Mouse (Mus musculus) midbrain, embryonic 14.5 days (tissue): ENCODE data around the gene Hnrnpll. TPM values are rescaled to one million over a fixed set of nuclear protein-coding genes. Genes with fewer than 3 reads are reported as not detected.

Experiments used
- ATAC-seq: fragments of 200-750 bp; cut with Nextera tagmentation; 2 replicates; pipeline ENCODE4 v1.8.0; 2017; ENCODE audit warnings: moderate number of reproducible peaks, moderate library complexity; ENCODE audit not compliant: low FRiP score, low TSS enrichment
- DNase-seq: peaks from one replicate; pipeline ENCODE4 v3.0.0-alpha.2; 2015
- H3K27ac ChIP-seq: fragments of 300-500 bp; sonication (generic); replicated peaks from 2 replicates; pipeline ENCODE4 v1.5.1; 2014; ENCODE audit warnings: mild to moderate bottlenecking, low read depth, low read length, moderate library complexity
- H3K27me3 ChIP-seq: fragments of 300-500 bp; sonication (generic); 2 replicates; pipeline ENCODE4 v1.6.1; 2014; ENCODE audit warnings: low read length, control low read depth, mixed read lengths; ENCODE audit not compliant: control insufficient read depth, insufficient read depth
- H3K36me3 ChIP-seq: fragments of 300-500 bp; sonication (generic); 2 replicates; pipeline ENCODE4 v1.6.1; 2014; ENCODE audit warnings: low read length, control low read depth; ENCODE audit not compliant: control insufficient read depth, insufficient read depth
- H3K4me1 ChIP-seq: fragments of 300-500 bp; sonication (generic); 2 replicates; pipeline ENCODE4 v1.6.1; 2014; ENCODE audit warnings: mild to moderate bottlenecking, antibody characterized with exemption, low read length, control low read depth; ENCODE audit not compliant: control insufficient read depth, insufficient read depth
- H3K4me2 ChIP-seq: fragments of 300-500 bp; sonication (generic); 2 replicates; pipeline ENCODE4 v1.6.1; 2014; ENCODE audit warnings: mild to moderate bottlenecking, low read length, moderate library complexity
- H3K4me3 ChIP-seq: fragments of 300-500 bp; sonication (generic); replicated peaks from 2 replicates; pipeline ENCODE4 v1.5.1; 2014; ENCODE audit warnings: low read depth, low read length
- H3K9ac ChIP-seq: fragments of 300-500 bp; sonication (generic); replicated peaks from 2 replicates; pipeline ENCODE4 v1.6.1; 2014; ENCODE audit warnings: mild to moderate bottlenecking, low read length, moderate library complexity
- H3K9me3 ChIP-seq: fragments of 300-500 bp; sonication (generic); 2 replicates; pipeline ENCODE4 v1.6.1; 2016; ENCODE audit warnings: low read length, control low read depth, mixed read lengths; ENCODE audit not compliant: control insufficient read depth
- WGBS: fragments of 180-500 bp; shearing (Covaris S2); extraction: QIAGEN DNeasy Blood & Tissue Kit; methylation state at CpG from one replicate; pipeline ENCODE4 v1.1.7; 2014; 5-methylcytosine and 5-hydroxymethylcytosine counted together
- polyA plus RNA-seq: library from polyadenylated mRNA; unstranded; fragments of >200 nt; fragmentation: Nextera tagmentation; extraction: Ambion mirVana; gene quantifications from 2 replicates; pipeline ENCODE4 v1.2.1, GENCODE M21; 2014

The Hnrnpll gene
- 68.2 and 76.7 TPM in 2 replicates for polyA plus RNA-seq

GRCm38 (mm10) chr17:80061783-80062619 lies at the start of gene Hnrnpll:
Gene Hnrnpll, minus strand, starts transcription at chr17:80062334.
- DNase-seq = peak; percentile 98
- H3K27me3 ChIP-seq = no peaks in the 10 kb centered on the region
- no peaks in the 10 kb centered on the region for H3K36me3 ChIP-seq
- under 1% methylated on average over 89 of the region's 97 CpGs for WGBS
- peak within 1 kb of the TSS; percentile 96 for H3K4me3 ChIP-seq
- peak; percentile 98 for ATAC-seq
- peak within 1 kb of the TSS; percentile 99 for H3K27ac ChIP-seq
- H3K9ac ChIP-seq = peak within 1 kb of the TSS; percentile 99
- peak within 1 kb of the TSS; percentile 76 for H3K4me2 ChIP-seq
- peaks cover 37% of the 10 kb centered on the region for H3K4me1 ChIP-seq
- H3K9me3 ChIP-seq = no peaks in the 10 kb centered on the region

GRCm38 (mm10) chr17:80105348-80105978 lies 43.3 kb upstream of the Hnrnpll start:
- no peak overlapping the region for H3K27ac ChIP-seq
- H3K4me3 ChIP-seq = no peak overlapping the region
- no peak overlapping the region for H3K9ac ChIP-seq
- WGBS = 83% methylated on average over 10 of the region's 10 CpGs
- no peaks in the 10 kb centered on the region for H3K36me3 ChIP-seq
- DNase-seq (no peak), ATAC-seq (no peak)
- H3K4me1 ChIP-seq = no peaks in the 10 kb centered on the region
- H3K4me2 ChIP-seq = no peak overlapping the region
- peaks cover 5% of the 10 kb centered on the region; the same call in 1 of the 2 replicates for H3K9me3 ChIP-seq
- no peaks in the 10 kb centered on the region for H3K27me3 ChIP-seq

DNA sequence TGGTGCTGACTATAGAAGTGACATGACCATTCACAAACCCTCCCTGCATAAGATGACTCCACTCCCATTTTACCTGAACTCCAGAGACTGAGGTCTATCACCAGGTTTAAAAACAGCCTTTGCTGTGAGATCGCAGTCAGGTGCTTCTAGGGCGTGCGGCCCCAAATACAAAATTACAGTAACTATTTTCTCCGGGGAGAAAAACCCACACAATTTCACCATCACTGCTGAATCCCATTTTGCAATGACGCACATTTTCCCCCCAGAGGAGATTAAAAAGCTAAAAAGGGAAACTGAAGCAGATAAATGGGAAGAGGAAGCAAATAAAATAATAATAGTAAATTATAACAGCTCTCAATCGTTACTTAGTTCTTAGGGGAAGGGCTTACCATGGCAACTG lies 37.7 kb upstream of the Hnrnpll start:
- whole genome bisulfite sequencing = 89% methylated on average over 6 of the region's 6 CpGs
- Histone ChIP-seq H3K36me3 (no peaks in the 10 kb centered on the region), H3K9me3 (no peaks in the 10 kb centered on the region), H3K27me3 (no peaks in the 10 kb centered on the region), H3K9ac (no peak overlapping the region), H3K4me1 (peaks cover 13% of the 10 kb centered on the region), H3K4me3 (no peak overlapping the region), H3K27ac (no peak overlapping the region), H3K4me2 (no peak overlapping the region)
- ATAC-seq (no peak), DNase-seq (no peak)

DNA sequence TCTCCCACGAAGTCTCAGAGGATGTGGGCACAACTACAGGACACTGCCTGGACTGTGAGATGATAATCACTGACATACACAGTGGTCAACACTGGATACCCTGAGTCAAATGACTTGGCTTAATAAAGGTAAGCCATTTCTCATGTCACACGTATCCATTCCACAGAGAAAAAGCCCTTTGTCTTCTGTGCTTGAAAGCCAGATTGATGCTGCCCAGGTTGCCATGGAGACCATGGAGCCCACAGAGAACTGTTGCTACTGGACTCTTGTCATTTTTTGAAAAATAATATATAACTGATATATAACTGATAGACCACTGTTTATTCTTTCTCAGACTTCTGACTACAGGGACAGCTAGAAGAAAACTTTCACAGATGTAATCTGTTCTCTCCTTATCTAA lies 35.1 kb upstream of the Hnrnpll start:
- peak; percentile 73 for DNase-seq

GRCm38 (mm10) chr17:80096720-80097114 lies 34.6 kb upstream of the Hnrnpll start:
- Histone ChIP-seq H3K27ac (no peak overlapping the region), H3K36me3 (no peaks in the 10 kb centered on the region), H3K9me3 (no peaks in the 10 kb centered on the region), H3K4me3 (no peak overlapping the region), H3K4me2 (no peak overlapping the region), H3K9ac (no peak overlapping the region), H3K27me3 (no peaks in the 10 kb centered on the region), H3K4me1 (peaks cover 13% of the 10 kb centered on the region)
- no peak for ATAC-seq
- WGBS = 84% methylated on average over 8 of the region's 8 CpGs
- no peak for DNase-seq

More for the DNA sequence above, 35.1 kb upstream of the Hnrnpll start:
- H3K9ac ChIP-seq = no peak overlapping the region
- H3K27ac ChIP-seq = no peak overlapping the region
- peaks cover 13% of the 10 kb centered on the region for H3K4me1 ChIP-seq
- H3K4me2 ChIP-seq = no peak overlapping the region
- H3K4me3 ChIP-seq = no peak overlapping the region
- H3K27me3 ChIP-seq = no peaks in the 10 kb centered on the region
- H3K36me3 ChIP-seq = no peaks in the 10 kb centered on the region
- no peaks in the 10 kb centered on the region for H3K9me3 ChIP-seq
- 32% methylated on average over 2 of the region's 2 CpGs for WGBS
- no peak for ATAC-seq

DNA sequence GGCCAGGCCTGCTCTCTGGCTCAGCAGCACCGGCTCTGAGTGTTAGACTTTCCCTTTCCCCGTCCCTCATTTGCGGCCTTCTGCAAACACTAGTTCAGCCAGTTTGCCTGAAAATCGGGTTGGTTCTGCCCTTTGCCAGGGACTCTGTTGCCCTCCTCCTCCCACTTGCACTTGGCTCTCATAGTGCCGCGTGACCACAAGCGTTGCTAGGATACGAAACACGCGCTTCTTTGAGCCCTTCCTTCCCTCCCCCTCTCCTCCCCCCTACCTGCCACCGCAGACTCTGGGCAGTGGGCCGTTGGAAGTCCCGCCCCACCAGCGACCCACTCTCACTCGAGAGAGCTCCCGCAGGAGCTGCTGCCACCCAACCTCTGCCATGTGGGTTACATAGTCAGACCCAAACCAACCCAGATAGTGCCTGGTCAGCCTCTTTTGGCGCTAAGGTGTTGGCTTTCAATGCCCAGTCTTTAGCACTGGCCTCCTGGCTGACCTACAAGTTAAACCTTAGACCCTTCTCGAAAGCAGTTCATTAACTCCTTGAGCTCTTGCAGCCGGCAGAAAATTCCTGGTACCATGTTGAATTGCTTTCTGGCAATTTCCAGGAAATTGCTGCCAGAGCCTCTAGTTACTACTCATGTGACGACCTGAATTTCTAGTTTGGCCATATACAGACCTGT lies 34.0 kb upstream of the Hnrnpll start:
- H3K27ac ChIP-seq = no peak overlapping the region
- no peaks in the 10 kb centered on the region for H3K9me3 ChIP-seq
- H3K9ac ChIP-seq = no peak overlapping the region
- H3K36me3 ChIP-seq = no peaks in the 10 kb centered on the region
- no peaks in the 10 kb centered on the region for H3K27me3 ChIP-seq
- H3K4me1 ChIP-seq = peaks cover 13% of the 10 kb centered on the region
- peak overlapping the region; percentile 47 for H3K4me2 ChIP-seq
- ATAC-seq (peak; percentile 87), DNase-seq (peak; percentile 83)
- no peak overlapping the region for H3K4me3 ChIP-seq
- 14% methylated on average over 20 of the region's 20 CpGs for WGBS

- Histone ChIP-seq H3K9ac (no peak overlapping the region), H3K9me3 (no peaks in the 10 kb centered on the region), H3K27ac (no peak overlapping the region), H3K4me1 (peaks cover 13% of the 10 kb centered on the region), H3K4me3 (no peak overlapping the region), H3K27me3 (no peaks in the 10 kb centered on the region), H3K4me2 (peak overlapping the region; percentile 47), H3K36me3 (no peaks in the 10 kb centered on the region)
- WGBS = 82% methylated on average over 9 of the region's 9 CpGs
- ATAC-seq (peak; percentile 46), DNase-seq (no peak)
These were observed 33.2 kb upstream of the Hnrnpll start for GRCm38 (mm10) chr17:80095254-80095899.

- Histone ChIP-seq H3K36me3 (no peaks in the 10 kb centered on the region), H3K9me3 (no peaks in the 10 kb centered on the region), H3K9ac (no peak overlapping the region), H3K27ac (no peak overlapping the region), H3K4me1 (peaks cover 13% of the 10 kb centered on the region), H3K27me3 (no peaks in the 10 kb centered on the region), H3K4me2 (no peak overlapping the region), H3K4me3 (no peak overlapping the region)
- 58% methylated on average over 6 of the region's 6 CpGs for WGBS
- DNase-seq = no peak
- ATAC-seq = no peak
These were observed 29.9 kb upstream of the Hnrnpll start for GRCm38 (mm10) chr17:80091879-80092549.
